Mouse (Mus musculus): Measurements from ENCODE around the gene Gpr141. TPM values are rescaled to one million over a fixed set of nuclear protein-coding genes. Genes with fewer than 3 reads are reported as not detected.

Gpr141 gene
- polyA plus RNA-seq, 1 experiment = not detected

DNA sequence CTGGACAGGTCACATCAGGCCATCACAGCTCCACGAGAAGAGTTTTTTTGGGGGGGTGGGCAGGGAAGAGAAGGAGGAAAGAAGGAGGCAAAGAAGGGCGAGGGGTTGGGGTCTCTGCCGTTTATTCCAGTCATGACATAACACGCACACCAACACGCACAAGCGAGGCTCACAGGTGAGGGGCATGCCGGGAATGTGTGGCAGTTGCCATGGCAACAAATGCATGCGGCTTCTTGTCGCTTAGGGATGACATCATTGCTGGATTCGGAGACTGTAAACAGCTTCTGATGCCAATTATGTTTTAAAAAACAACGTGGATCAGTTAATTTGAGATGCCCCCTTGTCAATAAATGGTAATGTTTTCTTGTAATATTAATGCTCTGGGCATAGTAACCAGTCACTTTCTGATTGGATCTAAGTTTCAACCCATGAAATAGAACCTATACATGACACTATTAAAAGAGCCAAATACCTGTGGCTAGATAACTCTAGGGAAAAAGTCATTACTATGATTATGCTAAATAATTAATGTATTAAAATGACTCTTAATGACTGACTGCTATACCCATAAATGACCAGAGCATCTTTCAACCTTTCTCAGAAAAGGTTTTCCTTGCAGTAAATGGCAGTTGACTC lies 122.5 kb downstream of the Gpr141 start:
- Histone ChIP-seq H3K4me3 (ENCODE audit: insufficient read depth, low read depth, low read length) (peak overlapping the region; percentile 30; the same call in 1 of the 2 replicates), H3K4me1 (ENCODE audit: control insufficient read depth, insufficient read depth, low read length) (peaks cover 5% of the 10 kb centered on the region; the same call in 1 of the 2 replicates), H3K27ac (ENCODE audit: insufficient read depth, low read depth, low read length) (no peak overlapping the region)
- no peak for TF ChIP-seq CTCF (IDR thresholded peaks at IDR 0.05; ENCODE audit: insufficient read depth, low read depth, low read length)
- no peak for TF ChIP-seq POLR2A (IDR thresholded peaks at IDR 0.05; ENCODE audit: insufficient read depth, low read depth, low read length)
- WGBS = 25% methylated on average over 11 of the region's 11 CpGs

DNA sequence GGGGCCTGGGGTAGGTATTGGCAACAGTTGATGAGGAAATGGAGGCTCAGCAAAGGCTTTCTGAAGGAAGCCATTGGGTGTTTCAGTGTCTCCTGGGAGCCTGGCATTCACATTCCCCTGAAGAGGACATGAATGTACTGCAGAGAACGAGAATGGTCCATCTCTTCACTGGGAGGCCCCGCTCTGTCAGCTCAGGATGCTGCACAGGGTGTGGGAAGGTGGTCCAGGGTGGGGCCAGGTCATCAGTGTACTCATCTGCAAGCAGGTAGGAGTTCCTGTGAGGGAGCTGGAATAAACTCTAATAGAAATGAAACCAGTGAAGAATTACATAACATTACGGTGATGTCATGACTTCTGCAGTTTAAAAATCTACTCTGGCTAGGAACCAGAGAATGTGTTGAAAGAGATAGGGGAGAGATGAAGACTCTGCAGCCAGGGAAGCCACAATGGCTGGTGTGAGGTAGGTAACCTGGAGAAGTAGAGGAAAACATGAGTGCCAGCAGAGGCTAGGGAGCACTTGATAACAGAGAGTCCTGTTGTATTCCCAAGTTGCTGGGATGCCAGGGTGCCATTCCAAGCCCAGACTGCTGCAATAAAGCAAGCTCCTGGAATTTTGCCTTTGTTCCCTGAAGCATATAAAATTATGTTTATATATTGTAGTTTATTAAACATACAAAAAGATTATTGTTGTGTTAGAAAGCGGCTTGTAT lies 123.2 kb downstream of the Gpr141 start:
- H3K4me3 ChIP-seq (ENCODE audit: insufficient read depth, low read depth, low read length) = peak overlapping the region; percentile 30; the same call in 1 of the 2 replicates
- no peak for TF ChIP-seq CTCF (IDR thresholded peaks at IDR 0.05; ENCODE audit: insufficient read depth, low read depth, low read length)
- TF ChIP-seq POLR2A (IDR thresholded peaks at IDR 0.05; ENCODE audit: insufficient read depth, low read depth, low read length) = no peak
- H3K4me1 ChIP-seq (ENCODE audit: control insufficient read depth, insufficient read depth, low read length) = peaks cover 5% of the 10 kb centered on the region; the same call in 1 of the 2 replicates
- H3K27ac ChIP-seq (ENCODE audit: insufficient read depth, low read depth, low read length) = no peak overlapping the region
- 82% methylated on average over 4 of the region's 4 CpGs for WGBS

Other genes with a start within 250 kb of the Gpr141 start
- not detected in 2 replicates for gene Epdr1, start 204.3 kb downstream of the Gpr141 start, polyA plus RNA-seq (2012; ENCODE audit: insufficient read depth, insufficient read length, low replicate concordance, missing spikeins)
- gene Sfrp4, start 201.2 kb downstream of the Gpr141 start, polyA plus RNA-seq (2012; ENCODE audit: insufficient read depth, insufficient read length, low replicate concordance, missing spikeins) = not detected in 2 replicates
- gene Nme8, start 126.5 kb downstream of the Gpr141 start, polyA plus RNA-seq (2012; ENCODE audit: insufficient read depth, insufficient read length, low replicate concordance, missing spikeins) = not detected in 2 replicates